Mouse (Mus musculus) central nervous system, embryonic 14 days (tissue): Measurements from ENCODE around the gene Zfp872. TPM values are rescaled to one million over a fixed set of nuclear protein-coding genes. Genes with fewer than 3 reads are reported as not detected.

Source experiments
- polyA plus RNA-seq: library from polyadenylated mRNA; depleted of rRNA; stranded (reverse); fragments of >200 nt; gene quantifications from 2 replicates; pipeline ENCODE4 v1.2.3, GENCODE M21; 2012; rRNA removed

The Zfp872 gene
- 0.12 and 0.14 TPM in 2 replicates for polyA plus RNA-seq

DNA sequence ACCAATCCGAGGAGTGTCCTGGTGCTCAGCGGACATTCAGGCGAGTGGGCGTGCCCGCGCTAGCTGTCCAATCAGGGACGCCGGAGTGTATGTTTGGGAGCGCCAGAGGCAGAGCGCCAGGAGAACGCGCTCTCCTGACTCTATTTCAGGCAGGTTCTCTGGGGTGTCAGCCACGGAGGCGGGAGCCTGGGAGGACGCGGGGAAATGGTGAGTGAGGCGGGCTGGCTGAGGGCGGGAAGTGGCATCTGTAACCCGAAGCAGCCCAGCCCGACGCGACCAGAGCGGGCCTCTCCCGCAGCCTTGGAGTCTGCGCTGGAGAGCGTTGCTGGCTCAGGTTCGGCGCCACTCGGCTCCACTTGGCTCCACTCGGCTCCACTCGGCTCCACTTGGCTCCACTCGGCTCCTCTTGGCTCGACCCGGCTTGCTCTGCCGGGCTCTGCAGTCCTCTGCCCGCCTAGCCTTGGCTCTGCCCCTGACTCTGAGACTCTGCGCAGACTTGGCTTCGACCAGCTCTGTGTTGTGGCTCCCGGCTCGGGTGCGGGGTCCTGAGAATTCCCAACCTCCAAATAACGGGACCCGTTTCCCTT, at the start of gene Zfp872:
Zfp872 (plus strand) TSS at position 66 of the 587 bp plus-strand sequence.

DNA sequence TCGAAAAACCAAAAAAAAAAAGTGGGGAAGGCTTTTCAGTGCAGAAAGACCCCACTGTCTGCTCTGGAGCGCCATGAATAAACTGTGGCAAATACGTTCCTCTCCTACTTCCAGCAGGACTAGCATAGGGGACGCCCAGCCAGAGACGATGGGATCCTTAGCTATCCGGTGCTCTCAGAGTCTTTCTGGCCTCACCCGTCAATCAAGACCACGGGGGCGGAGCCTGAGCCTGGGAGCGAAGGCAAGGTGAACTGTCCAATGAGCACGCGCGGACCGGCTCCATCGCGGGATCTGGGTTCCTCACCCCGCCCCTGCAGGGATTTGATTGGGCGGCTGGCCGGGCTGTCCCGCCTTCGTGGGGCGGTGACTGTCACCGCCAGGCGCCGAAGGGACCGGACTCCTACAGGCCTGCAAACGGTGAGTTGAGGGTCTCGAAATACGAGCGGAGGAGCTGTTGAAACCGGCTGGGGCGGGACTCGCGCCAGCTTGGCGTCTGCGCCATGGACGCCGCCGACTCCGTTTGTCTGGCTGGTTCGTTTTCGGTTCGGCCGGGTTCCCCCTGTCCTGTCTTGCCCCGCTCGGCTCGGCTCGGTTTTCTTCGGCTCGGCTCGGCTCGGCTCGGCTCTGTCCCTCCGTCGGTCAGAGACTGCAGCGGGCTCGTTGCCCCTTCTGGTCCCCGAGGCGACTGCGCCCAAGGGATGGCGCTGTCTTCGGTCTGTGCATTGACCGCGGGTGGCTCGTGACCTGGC, 31.2 kb upstream of the Zfp872 start, which contains the start of gene Pigyl:
Pigyl (plus strand) TSS at position 350 of the 749 bp plus-strand sequence.

DNA sequence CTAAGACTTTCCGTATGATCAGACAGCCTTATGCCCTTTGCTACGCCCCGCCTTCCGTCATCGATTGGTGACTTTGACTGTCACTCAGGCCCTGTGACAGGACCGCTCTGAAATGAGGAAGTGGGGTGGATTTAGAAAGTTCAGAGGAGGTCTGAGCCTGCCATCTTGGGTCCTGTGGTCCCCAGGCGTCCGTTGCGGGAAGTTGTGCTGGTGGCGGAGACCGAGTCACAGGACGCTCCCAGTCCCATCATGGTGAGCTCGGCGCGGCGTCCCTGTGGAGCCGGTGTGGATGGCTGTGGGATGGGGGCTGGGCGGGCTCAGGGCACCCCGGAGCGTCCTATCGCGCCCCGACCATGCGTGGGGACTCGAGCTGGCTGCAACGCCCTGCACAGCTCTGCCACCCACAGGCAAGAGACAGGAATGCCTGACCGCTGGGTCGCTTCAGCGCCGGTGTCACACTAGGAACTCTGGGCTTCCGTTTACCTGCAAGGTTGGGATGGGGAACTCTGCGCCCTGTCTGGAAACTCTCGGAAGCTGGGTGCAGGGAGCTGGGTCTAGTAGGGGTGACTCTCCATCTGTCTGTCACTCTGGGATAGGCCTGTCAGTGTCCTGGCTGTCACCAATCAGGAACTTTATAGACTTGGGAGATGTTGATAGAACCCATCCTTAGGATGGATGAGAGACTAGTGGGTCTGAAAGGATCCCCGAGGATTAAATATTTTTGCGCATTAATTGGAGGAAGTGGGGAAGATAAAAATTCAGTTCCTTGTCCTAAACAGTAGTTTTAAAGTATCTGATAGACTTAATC, 37.9 kb downstream of the Zfp872 start, which contains the start of gene Zfp809:
Zfp809 (plus strand) TSS at position 134 of the 808 bp plus-strand sequence.

Other genes starting within 250 kb of the Zfp872 start
- gene Swsap1, start 232.3 kb upstream of the Zfp872 start, polyA plus RNA-seq, result 9.7 and 10.7 TPM in 2 replicates
- gene Epor, start 224.6 kb upstream of the Zfp872 start, polyA plus RNA-seq, result 2.2 and 2.5 TPM in 2 replicates
- 2.1 and 3.7 TPM in 2 replicates for gene Rgl3, start 198.6 kb upstream of the Zfp872 start, polyA plus RNA-seq
- gene Ccdc151, start 185.5 kb upstream of the Zfp872 start, polyA plus RNA-seq, result 6.0 and 7.2 TPM in 2 replicates
- 114 and 135 TPM in 2 replicates for gene Prkcsh, start 185.3 kb upstream of the Zfp872 start, polyA plus RNA-seq
- 198 and 211 TPM in 2 replicates for gene Elavl3, start 136.1 kb upstream of the Zfp872 start, polyA plus RNA-seq
- gene Gm49318, start 116.8 kb upstream of the Zfp872 start, polyA plus RNA-seq, result 0.14 TPM in 1 of 2 replicates, not detected in the other
- gene Zfp653, start 116.7 kb upstream of the Zfp872 start, polyA plus RNA-seq, result 53.1 and 55.4 TPM in 2 replicates
- 49.9 TPM in 2 replicates for gene Ecsit, start 102.7 kb upstream of the Zfp872 start, polyA plus RNA-seq
- gene Cnn1, start 88.9 kb upstream of the Zfp872 start, polyA plus RNA-seq, result 1.00 and 1.6 TPM in 2 replicates
- 150 and 156 TPM in 2 replicates for gene Elof1, start 70.9 kb upstream of the Zfp872 start, polyA plus RNA-seq
- 1.7 and 3.0 TPM in 2 replicates for gene Acp5, start 52.4 kb upstream of the Zfp872 start, polyA plus RNA-seq
- gene Pigyl, start 31.2 kb upstream of the Zfp872 start, polyA plus RNA-seq, result 87.3 and 87.8 TPM in 2 replicates
- gene Zfp809, start 37.6 kb downstream of the Zfp872 start, polyA plus RNA-seq, result 7.4 and 9.4 TPM in 2 replicates
- 4.3 and 4.7 TPM in 2 replicates for gene Zfp599, start 71.8 kb downstream of the Zfp872 start, polyA plus RNA-seq
- 36.5 and 41.8 TPM in 2 replicates for gene Zfp810, start 119.6 kb downstream of the Zfp872 start, polyA plus RNA-seq
- gene Anln, start 201.1 kb downstream of the Zfp872 start, polyA plus RNA-seq, result 13.7 and 15.2 TPM in 2 replicates
- 6.2 and 6.7 TPM in 2 replicates for gene 9530077C05Rik, start 223.4 kb downstream of the Zfp872 start, polyA plus RNA-seq